Mouse (Mus musculus) cerebellum, adult 2 months (tissue): Measurements from ENCODE around the gene Ccdc39. TPM values are rescaled to one million over a fixed set of nuclear protein-coding genes. Genes with fewer than 3 reads are reported as not detected.

Experiments used
- DNase-seq, 2 experiments: peaks; one replicate each; pipeline ENCODE4 v3.0.0; 2021
- H3K27ac ChIP-seq: fragments of 200-500 bp; 2 replicates; pipeline ENCODE4 v1.5.1; 2012; ENCODE audit warnings: low read length, control low read depth, inconsistent platforms; ENCODE audit not compliant: insufficient read depth
- H3K27me3 ChIP-seq: fragments of 200-500 bp; 2 replicates; pipeline ENCODE4 v1.6.1; 2012; ENCODE audit warnings: inconsistent platforms, mild to moderate bottlenecking, low read length, moderate library complexity; ENCODE audit not compliant: control insufficient read depth, insufficient read depth
- H3K4me1 ChIP-seq: fragments of 200-500 bp; 2 replicates; pipeline ENCODE4 v1.6.1; 2011; ENCODE audit warnings: low read length; ENCODE audit not compliant: control insufficient read depth, insufficient read depth
- H3K4me3 ChIP-seq: fragments of 200-500 bp; replicated peaks from 2 replicates; pipeline ENCODE3; 2011; ENCODE audit warnings: mild to moderate bottlenecking, low read depth, low read length, control low read depth; ENCODE audit not compliant: insufficient read depth
- CTCF ChIP-seq: fragments of 200-500 bp; IDR thresholded peaks from 2 replicates; pipeline ENCODE4 v1.5.1; 2011; ENCODE audit warnings: low read depth, mild to moderate bottlenecking, control low read depth, low read length, moderate library complexity, borderline replicate concordance; ENCODE audit not compliant: insufficient read depth
- POLR2A ChIP-seq: fragments of 200-500 bp; IDR thresholded peaks from 2 replicates; pipeline ENCODE4 v1.6.1; 2011; ENCODE audit warnings: low read length, control low read depth, borderline replicate concordance; ENCODE audit not compliant: insufficient read depth
- WGBS: fragments of 180-500 bp; shearing (Covaris S2); methylation state at CpG from one replicate; pipeline ENCODE4 v1.1.7; 2018; 5-methylcytosine and 5-hydroxymethylcytosine counted together
- polyA plus RNA-seq: library from polyadenylated mRNA; depleted of rRNA; stranded (reverse); fragments of >200 nt; gene quantifications from 2 replicates; pipeline ENCODE4 v1.2.3, GENCODE M21; 2012

Gene Ccdc39
- polyA plus RNA-seq, 1 experiment: 21.1 TPM

DNA sequence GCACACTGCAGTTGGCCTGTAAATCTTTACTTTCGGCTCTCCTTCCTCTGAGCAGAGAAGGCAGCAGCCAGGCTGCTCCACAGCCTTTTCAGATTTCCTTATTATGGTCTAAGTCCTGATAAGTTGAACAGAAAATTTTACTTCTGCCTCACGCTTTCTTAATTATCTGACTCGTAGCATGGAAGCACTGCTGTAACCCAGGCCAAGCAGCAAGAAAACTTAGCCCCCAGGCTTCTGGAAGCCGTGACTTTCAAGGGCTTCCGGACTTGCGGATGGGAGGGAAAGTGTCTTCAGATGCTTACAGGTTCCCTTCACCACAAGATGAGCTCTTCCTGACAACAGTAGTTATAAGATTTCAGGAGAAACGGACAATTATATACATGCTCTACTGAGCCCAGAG, 29.7 kb upstream of the Ccdc39 start:
- WGBS: 78% methylated on average over 7 of the region's 7 CpGs

DNA sequence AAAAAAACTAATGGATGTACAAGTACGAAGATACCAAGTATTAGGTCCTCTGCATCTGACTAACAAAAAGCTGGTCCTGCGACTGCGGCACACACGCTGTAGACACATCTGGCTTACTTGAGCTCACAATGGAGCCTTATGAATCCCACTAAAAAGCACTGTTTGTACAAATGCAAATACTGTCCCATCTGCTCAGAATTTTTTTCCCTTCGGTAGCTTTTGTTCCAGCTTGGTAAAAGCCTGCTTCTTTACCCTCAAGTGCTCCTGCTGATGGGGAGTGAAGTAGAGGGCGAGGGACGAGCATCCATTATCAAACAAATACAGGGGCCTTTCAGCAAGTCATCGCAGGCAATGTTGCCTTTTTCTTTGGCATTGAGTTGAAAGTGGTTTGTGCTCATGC, 29.3 kb upstream of the Ccdc39 start:
- Histone ChIP-seq H3K27ac (no peak overlapping the region), H3K4me3 (no peak overlapping the region), H3K4me1 (no peaks in the 10 kb centered on the region), H3K27me3 (no peaks in the 10 kb centered on the region)
- DNase-seq: peak in 1 of 2 experiments; percentile 3
- TF ChIP-seq CTCF (no peak), POLR2A (no peak)
- WGBS: 75% methylated on average over 8 of the region's 8 CpGs

More for the DNA sequence above, 29.7 kb upstream of the Ccdc39 start:
- Histone ChIP-seq H3K27me3 (no peaks in the 10 kb centered on the region), H3K27ac (no peak overlapping the region), H3K4me3 (no peak overlapping the region), H3K4me1 (no peaks in the 10 kb centered on the region)
- no peak for DNase-seq
- TF ChIP-seq POLR2A (no peak), CTCF (no peak)

DNA sequence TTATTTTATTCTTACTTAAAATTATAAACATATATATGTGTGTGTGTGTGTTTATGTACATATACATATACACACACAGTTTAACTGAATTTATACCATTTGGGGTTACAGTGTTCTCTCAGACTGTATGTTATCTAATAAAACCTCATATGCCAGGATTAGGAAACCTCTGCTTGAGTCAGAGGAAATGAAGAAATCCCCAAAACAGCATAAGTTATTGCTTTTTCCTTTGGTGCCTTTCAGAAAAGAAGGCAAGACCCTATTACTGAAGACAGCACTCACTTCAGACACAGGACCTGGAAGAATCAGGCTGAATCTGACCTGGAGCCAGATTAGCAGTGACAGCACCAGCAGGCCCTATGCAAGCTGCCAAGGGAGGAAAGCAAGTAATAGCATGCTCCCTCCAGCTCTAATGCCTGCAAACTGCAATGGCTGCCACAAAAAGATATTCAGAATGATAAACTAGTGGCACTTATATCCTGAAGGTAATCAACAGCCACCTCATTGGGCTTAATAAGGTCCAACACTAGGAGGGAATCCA, 20.0 kb upstream of the Ccdc39 start:
- H3K4me3 ChIP-seq: no peak overlapping the region
- DNase-seq: no peak
- H3K27me3 ChIP-seq: no peaks in the 10 kb centered on the region
- H3K27ac ChIP-seq: no peak overlapping the region
- TF ChIP-seq POLR2A: no peak
- TF ChIP-seq CTCF: no peak
- no peaks in the 10 kb centered on the region for H3K4me1 ChIP-seq

DNA sequence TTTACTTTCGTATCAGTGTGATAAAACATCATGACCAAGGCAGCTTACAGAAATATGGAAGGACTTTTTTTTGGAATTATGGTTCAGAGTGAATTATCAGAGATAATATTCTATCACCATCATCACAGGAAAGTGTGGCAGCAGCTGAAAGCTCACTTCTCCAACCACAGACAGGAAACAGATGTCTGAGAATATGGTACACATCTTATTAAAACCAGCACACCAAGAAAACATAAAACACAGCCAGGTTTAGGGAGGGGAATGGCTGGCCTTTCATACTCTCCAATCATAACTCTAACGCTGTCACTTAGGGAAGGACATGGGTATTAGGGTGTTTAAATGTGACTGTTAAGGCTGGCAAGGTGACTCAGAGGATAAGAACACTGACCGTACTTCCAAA, 14.8 kb upstream of the Ccdc39 start:
- DNase-seq: no peak
- Histone ChIP-seq H3K4me3 (no peak overlapping the region), H3K4me1 (no peaks in the 10 kb centered on the region), H3K27me3 (no peaks in the 10 kb centered on the region), H3K27ac (no peak overlapping the region)
- TF ChIP-seq CTCF (no peak), POLR2A (no peak)
- 90% methylated on average over 3 of the region's 3 CpGs for WGBS

DNA sequence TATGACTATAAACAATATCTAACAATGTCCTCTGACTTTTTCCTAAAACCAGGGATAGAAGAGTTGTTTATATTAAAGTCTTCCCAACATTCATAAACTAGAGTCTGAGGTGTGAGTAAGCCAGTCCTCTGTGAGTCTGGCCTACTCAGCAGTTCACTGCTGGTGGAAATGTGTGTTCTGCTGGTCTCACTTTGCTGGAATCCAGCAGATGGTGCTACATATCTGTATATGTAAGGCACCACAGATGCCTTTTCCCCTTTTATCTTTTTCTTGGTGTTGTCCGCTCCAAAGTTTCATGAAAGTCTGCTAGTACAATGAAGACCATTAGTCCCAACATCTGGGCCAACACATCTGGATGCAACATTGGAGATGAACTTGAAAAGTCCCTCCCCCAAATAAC, 9.0 kb upstream of the Ccdc39 start:
- H3K4me3 ChIP-seq: no peak overlapping the region
- no peaks in the 10 kb centered on the region for H3K27me3 ChIP-seq
- TF ChIP-seq CTCF (no peak), POLR2A (no peak)
- no peak overlapping the region for H3K27ac ChIP-seq
- WGBS: 66% methylated on average over 1 of the region's 1 CpGs
- H3K4me1 ChIP-seq: no peaks in the 10 kb centered on the region
- DNase-seq: peak in 1 of 2 experiments; percentile 4

DNA sequence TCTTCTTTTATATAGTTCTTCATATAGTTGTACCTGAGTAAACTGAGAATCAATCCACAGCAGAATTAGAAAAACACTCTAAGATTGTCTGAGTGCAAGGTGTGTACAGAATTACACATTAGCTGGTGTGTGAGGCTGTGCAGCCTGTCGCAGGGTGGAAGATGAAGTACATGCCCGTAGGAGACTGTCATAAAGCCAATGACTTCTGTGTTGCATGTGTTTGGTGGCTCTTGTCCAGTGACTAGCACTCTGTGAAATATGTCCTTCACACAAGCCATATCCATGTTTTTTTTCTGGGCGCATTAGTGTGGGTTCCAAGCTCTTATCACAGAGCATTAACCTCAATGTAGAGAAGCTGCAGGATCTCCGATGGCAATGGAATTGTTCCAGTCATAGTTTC, 6.7 kb upstream of the Ccdc39 start:
- 36% methylated on average over 4 of the region's 4 CpGs for WGBS
- TF ChIP-seq CTCF (no peak), POLR2A (no peak)
- H3K27ac ChIP-seq: no peak overlapping the region
- H3K27me3 ChIP-seq: no peaks in the 10 kb centered on the region
- H3K4me1 ChIP-seq: no peaks in the 10 kb centered on the region
- DNase-seq: no peak
- no peak overlapping the region for H3K4me3 ChIP-seq

DNA sequence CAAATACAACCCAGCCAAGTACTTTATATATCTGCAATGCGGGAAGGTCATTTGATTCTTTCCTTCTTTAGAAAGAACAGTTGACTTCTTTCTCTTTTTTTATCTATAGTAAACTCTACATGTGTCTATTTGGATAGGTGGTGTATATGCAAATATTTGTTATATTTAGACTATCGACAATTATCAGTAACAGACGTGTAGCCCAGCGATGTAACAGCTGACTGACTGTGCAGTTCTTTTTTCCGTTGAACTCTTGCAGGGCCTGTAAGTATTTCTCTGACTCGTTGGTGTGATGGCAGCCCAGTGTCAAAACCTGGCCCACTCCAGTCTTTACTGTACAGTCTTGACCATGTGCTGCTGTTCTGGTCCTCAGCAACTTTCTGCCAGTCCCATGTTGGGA, 2.5 kb upstream of the Ccdc39 start:
- no peak for DNase-seq
- WGBS: 84% methylated on average over 6 of the region's 6 CpGs
- Histone ChIP-seq H3K27ac (no peak overlapping the region), H3K4me1 (no peaks in the 10 kb centered on the region), H3K4me3 (no peak overlapping the region), H3K27me3 (no peaks in the 10 kb centered on the region)
- TF ChIP-seq POLR2A (no peak), CTCF (no peak)

DNA sequence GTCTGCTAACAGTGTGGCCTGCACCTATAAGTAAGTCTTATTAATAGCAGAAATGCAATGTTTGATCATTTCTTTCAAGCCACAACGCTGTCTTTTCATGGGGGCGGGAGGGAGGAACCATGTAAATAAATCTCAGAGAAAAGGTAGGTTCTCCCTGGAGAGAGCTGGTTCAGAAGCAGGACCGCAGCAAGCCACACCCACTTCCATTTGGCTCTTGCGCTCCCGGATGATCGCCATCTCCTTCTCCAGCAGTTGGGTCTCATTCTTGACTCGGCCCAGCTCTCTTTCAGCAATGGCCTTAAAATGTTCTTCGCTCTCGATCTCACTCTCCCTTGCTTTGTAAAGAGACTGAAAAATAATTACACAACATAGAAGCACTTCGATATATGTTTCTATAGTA, 5.2 kb downstream of the Ccdc39 start:
- H3K4me1 ChIP-seq: no peaks in the 10 kb centered on the region
- no peaks in the 10 kb centered on the region for H3K27me3 ChIP-seq
- TF ChIP-seq POLR2A: no peak
- TF ChIP-seq CTCF: no peak
- H3K27ac ChIP-seq: no peak overlapping the region
- H3K4me3 ChIP-seq: no peak overlapping the region
- DNase-seq: no peak
- WGBS: 79% methylated on average over 10 of the region's 10 CpGs
